Mouse (Mus musculus): ENCODE results near the gene Angptl2. TPM values are rescaled to one million over a fixed set of nuclear protein-coding genes. Genes with fewer than 3 reads are reported as not detected.

Gene Angptl2
- polyA plus RNA-seq, 1 experiment from 2014 or later: 55.4 TPM

Other genes starting within 250 kb of the Angptl2 start
- 18.6 and 19.0 TPM in 2 replicates for gene Slc2a8, start 234.0 kb upstream of the Angptl2 start, polyA plus RNA-seq (2015; fragmentation: Nextera tagmentation; extraction: Ambion mirVana)
- gene Garnl3, start 84.4 kb upstream of the Angptl2 start, polyA plus RNA-seq (2015; fragmentation: Nextera tagmentation; extraction: Ambion mirVana): 10.4 and 11.0 TPM in 2 replicates
- 3.7 and 3.9 TPM in 2 replicates for gene Ralgps1, start 155.4 kb downstream of the Angptl2 start, polyA plus RNA-seq (2015; fragmentation: Nextera tagmentation; extraction: Ambion mirVana)
- 3.5 TPM in 2 replicates for gene Zbtb34, start 215.3 kb downstream of the Angptl2 start, polyA plus RNA-seq (2015; fragmentation: Nextera tagmentation; extraction: Ambion mirVana)

All from heart, embryonic 13.5 days (tissue).